Mouse (Mus musculus) hindbrain, postnatal 0 days (tissue): ENCODE results near the gene Psmg1. TPM values are rescaled to one million over a fixed set of nuclear protein-coding genes. Genes with fewer than 3 reads are reported as not detected.

Experiments used
- ATAC-seq: fragments of 200-750 bp; cut with Nextera tagmentation; 2 replicates; pipeline ENCODE4 v1.8.0; 2017; ENCODE audit warnings: mild to moderate bottlenecking, moderate TSS enrichment, moderate library complexity
- DNase-seq: peaks from one replicate; pipeline ENCODE4 v3.0.0-alpha.2; 2015; ENCODE audit warnings: low spot score
- H3K27ac ChIP-seq: fragments of 300-500 bp; sonication (generic); 2 replicates; pipeline ENCODE4 v1.5.1; 2014; ENCODE audit warnings: mild to moderate bottlenecking
- H3K27me3 ChIP-seq: fragments of 300-500 bp; sonication (generic); 2 replicates; pipeline ENCODE4 v1.6.1; 2014; ENCODE audit warnings: low read length, mixed read lengths; ENCODE audit not compliant: insufficient read depth
- H3K36me3 ChIP-seq: fragments of 300-500 bp; sonication (generic); 2 replicates; pipeline ENCODE4 v1.6.1; 2014; ENCODE audit warnings: low read length, mixed read lengths; ENCODE audit not compliant: insufficient read depth
- H3K4me1 ChIP-seq: fragments of 300-500 bp; sonication (generic); 2 replicates; pipeline ENCODE4 v1.6.1; 2014; ENCODE audit warnings: antibody characterized with exemption, low read length, mixed read lengths; ENCODE audit not compliant: insufficient read depth
- H3K4me2 ChIP-seq: fragments of 300-500 bp; sonication (generic); 2 replicates; pipeline ENCODE4 v1.6.1; 2014; ENCODE audit warnings: low read depth, mild to moderate bottlenecking, low read length, moderate library complexity, mixed read lengths
- H3K4me3 ChIP-seq: fragments of 300-500 bp; sonication (generic); 2 replicates; pipeline ENCODE4 v1.5.1; 2014; ENCODE audit warnings: low read length
- H3K9ac ChIP-seq: fragments of 300-500 bp; sonication (generic); replicated peaks from 2 replicates; pipeline ENCODE4 v1.6.1; 2014; ENCODE audit warnings: mild to moderate bottlenecking, low read length, moderate library complexity, mixed read lengths
- H3K9me3 ChIP-seq: fragments of 300-500 bp; sonication (generic); 2 replicates; pipeline ENCODE4 v1.6.1; 2016; ENCODE audit warnings: low read length, mixed read lengths
- CTCF ChIP-seq: IDR thresholded peaks from 2 replicates; pipeline ENCODE4 v1.5.1; 2016; ENCODE audit warnings: antibody characterized with exemption, control low read depth, low read depth
- WGBS: fragments of 180-500 bp; shearing (Covaris S2); extraction: QIAGEN DNeasy Blood & Tissue Kit; methylation state at CpG from one replicate; pipeline ENCODE4 v1.1.7; 2014; 5-methylcytosine and 5-hydroxymethylcytosine counted together
- polyA plus RNA-seq: library from polyadenylated mRNA; unstranded; fragments of >200 nt; fragmentation: Nextera tagmentation; extraction: Ambion mirVana; gene quantifications from 2 replicates; pipeline ENCODE4 v1.2.1, GENCODE M21; 2015
- total RNA-seq: library from RNA; depleted of rRNA; stranded (reverse); fragments of >200 nt; gene quantifications from 2 replicates; pipeline ENCODE4 v1.2.3, GENCODE M21; 2014; rRNA removed

Psmg1 gene
- total RNA-seq (25.7 and 28.6 TPM in 2 replicates), polyA plus RNA-seq (52.9 and 55.4 TPM in 2 replicates)

- WGBS = under 1% methylated on average over 62 of the region's 62 CpGs
- peak; percentile 32; the same call in 1 of the 2 replicates for TF ChIP-seq CTCF
- Histone ChIP-seq H3K4me2 (peak within 1 kb of the TSS; percentile 70), H3K9me3 (no peaks in the 10 kb centered on the region), H3K36me3 (peaks cover 3% of the 10 kb centered on the region; the same call in 1 of the 2 replicates), H3K27me3 (no peaks in the 10 kb centered on the region), H3K9ac (peak within 1 kb of the TSS; percentile 71), H3K4me3 (peak within 1 kb of the TSS; percentile 73), H3K27ac (peak within 1 kb of the TSS; percentile 87), H3K4me1 (0 out of 2 replicates have a peak, but pooled peaks cover 8% of the 10 kb centered on the region)
- DNase-seq (peak; percentile 99), ATAC-seq (peak; percentile 96)
These were observed at the start of gene Psmg1 for GRCm38 (mm10) chr16:95990462-95991121. Gene Psmg1, minus strand, starts transcription at chr16:95990960.

DNA sequence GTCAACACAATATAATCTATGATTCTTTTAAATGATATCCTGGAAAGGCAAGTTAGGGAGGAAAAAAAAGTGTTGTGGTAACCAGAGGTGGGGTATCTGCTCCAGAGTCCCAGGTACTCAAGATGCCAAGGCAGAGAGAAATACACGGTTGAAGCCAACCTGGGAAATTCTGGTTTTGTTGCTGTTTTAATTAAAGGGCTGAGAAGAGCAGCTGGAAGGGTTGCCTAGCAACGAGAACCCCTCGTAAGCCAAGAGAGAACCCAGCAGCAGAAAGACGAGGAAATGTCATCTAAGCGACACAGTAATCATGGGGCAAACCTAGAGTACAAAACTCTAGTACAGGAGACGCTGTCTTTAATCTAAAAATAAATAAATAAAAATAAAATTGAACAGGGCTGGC lies 48.8 kb upstream of the Psmg1 start:
- Histone ChIP-seq H3K27ac (no peak overlapping the region), H3K36me3 (peaks cover 66% of the 10 kb centered on the region), H3K4me2 (no peak overlapping the region), H3K4me3 (no peak overlapping the region), H3K4me1 (no peaks in the 10 kb centered on the region), H3K9me3 (no peaks in the 10 kb centered on the region), H3K27me3 (no peaks in the 10 kb centered on the region), H3K9ac (no peak overlapping the region)
- DNase-seq = peak; percentile 37
- peak; percentile 43; the same call in 1 of the 2 replicates for ATAC-seq
- WGBS = 36% methylated on average over 6 of the region's 6 CpGs
- no peak for TF ChIP-seq CTCF

GRCm38 (mm10) chr16:96034473-96034872 lies 43.7 kb upstream of the Psmg1 start:
- ATAC-seq (no peak), DNase-seq (no peak)
- Histone ChIP-seq H3K27ac (no peak overlapping the region), H3K36me3 (peaks cover 91% of the 10 kb centered on the region), H3K4me2 (no peak overlapping the region), H3K9me3 (no peaks in the 10 kb centered on the region), H3K9ac (no peak overlapping the region), H3K4me3 (no peak overlapping the region), H3K27me3 (no peaks in the 10 kb centered on the region), H3K4me1 (no peaks in the 10 kb centered on the region)
- TF ChIP-seq CTCF = no peak
- WGBS = 83% methylated on average over 6 of the region's 6 CpGs

GRCm38 (mm10) chr16:96032368-96033043 lies 41.7 kb upstream of the Psmg1 start:
- no peaks in the 10 kb centered on the region for H3K27me3 ChIP-seq
- no peak overlapping the region for H3K27ac ChIP-seq
- no peak overlapping the region for H3K4me2 ChIP-seq
- DNase-seq (no peak), ATAC-seq (no peak)
- H3K9me3 ChIP-seq = no peaks in the 10 kb centered on the region
- H3K4me3 ChIP-seq = no peak overlapping the region
- H3K9ac ChIP-seq = no peak overlapping the region
- peaks cover 83% of the 10 kb centered on the region for H3K36me3 ChIP-seq
- TF ChIP-seq CTCF = no peak
- no peaks in the 10 kb centered on the region for H3K4me1 ChIP-seq
- 92% methylated on average over 13 of the region's 13 CpGs for WGBS

GRCm38 (mm10) chr16:96030476-96031102 lies 39.8 kb upstream of the Psmg1 start:
- H3K36me3 ChIP-seq = peaks cover 75% of the 10 kb centered on the region
- no peaks in the 10 kb centered on the region for H3K9me3 ChIP-seq
- no peak overlapping the region for H3K4me3 ChIP-seq
- no peak overlapping the region for H3K27ac ChIP-seq
- no peak for ATAC-seq
- no peaks in the 10 kb centered on the region for H3K4me1 ChIP-seq
- TF ChIP-seq CTCF = peak; percentile 44
- peak; percentile 5 for DNase-seq
- H3K9ac ChIP-seq = no peak overlapping the region
- no peak overlapping the region for H3K4me2 ChIP-seq
- no peaks in the 10 kb centered on the region for H3K27me3 ChIP-seq
- 93% methylated on average over 2 of the region's 2 CpGs for WGBS

DNA sequence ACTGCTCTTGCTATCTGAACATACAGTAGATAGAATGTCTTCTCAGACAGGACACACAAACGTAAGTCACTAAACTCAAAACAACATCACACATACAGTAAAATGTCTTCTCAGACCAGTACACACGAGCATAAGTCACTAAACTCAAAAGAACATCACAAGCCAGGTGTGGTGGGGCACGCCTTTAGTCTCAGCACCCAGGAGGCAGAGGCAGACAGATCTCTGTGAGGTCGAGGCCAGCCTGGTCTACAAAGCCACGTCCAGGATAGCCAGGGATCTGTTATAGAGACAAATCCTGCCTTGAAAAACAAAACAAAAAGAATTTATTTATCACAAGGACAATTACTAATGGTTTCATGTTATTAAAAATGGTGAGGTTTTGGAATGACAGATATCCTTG lies 35.5 kb upstream of the Psmg1 start:
- Histone ChIP-seq H3K27ac (no peak overlapping the region), H3K4me1 (no peaks in the 10 kb centered on the region), H3K36me3 (peaks cover 57% of the 10 kb centered on the region), H3K4me2 (no peak overlapping the region), H3K9ac (no peak overlapping the region), H3K27me3 (no peaks in the 10 kb centered on the region), H3K4me3 (no peak overlapping the region), H3K9me3 (no peaks in the 10 kb centered on the region)
- ATAC-seq = no peak
- WGBS = 96% methylated on average over 5 of the region's 5 CpGs
- no peak for TF ChIP-seq CTCF
- no peak for DNase-seq
